Mouse (Mus musculus): ENCODE data around the gene BC035044. TPM values are rescaled to one million over a fixed set of nuclear protein-coding genes. Genes with fewer than 3 reads are reported as not detected.
"Not testable (repeated sequence)": the region's sequence is repeated elsewhere in the genome, so short reads cannot be mapped to it uniquely, and the experiment has no call there.

Gene BC035044
- polyA plus RNA-seq, 1 experiment from 2014 or later, result 50.0 TPM

GRCm38 (mm10) chr6:128836191-128836954 lies 54.6 kb downstream of the BC035044 start:
- peak; percentile 60 for DNase-seq (ENCODE audit: low spot score)

- DNase-seq (ENCODE audit: low spot score), result peak; percentile 19
Observed at GRCm38 (mm10) chr6:128835571-128835970, 55.4 kb downstream of the BC035044 start.

GRCm38 (mm10) chr6:128833046-128833445 lies 57.9 kb downstream of the BC035044 start:
- peak; percentile 47 for DNase-seq (ENCODE audit: low spot score)

GRCm38 (mm10) chr6:128829837-128830236 lies 61.1 kb downstream of the BC035044 start:
- no peak for DNase-seq (ENCODE audit: low spot score)

- DNase-seq (ENCODE audit: low spot score), result no peak
Observed at GRCm38 (mm10) chr6:128826781-128827180, 64.1 kb downstream of the BC035044 start.

- DNase-seq (ENCODE audit: low spot score), result no peak
Observed at GRCm38 (mm10) chr6:128826132-128826531, 64.8 kb downstream of the BC035044 start, which contains the start of the genes Gm44511 and Klrb1b. Gene Gm44511, minus strand, starts transcription at chr6:128826315. Gene Klrb1b, minus strand, starts transcription at chr6:128826331.

GRCm38 (mm10) chr6:128818083-128818802 lies 72.7 kb downstream of the BC035044 start:
- DNase-seq (ENCODE audit: low spot score), result no peak

GRCm38 (mm10) chr6:128808532-128808931 lies 82.4 kb downstream of the BC035044 start:
- DNase-seq (ENCODE audit: low spot score), result peak; percentile 82

- DNase-seq (ENCODE audit: low spot score), result peak; percentile 64
Observed at GRCm38 (mm10) chr6:128807021-128807420, 83.9 kb downstream of the BC035044 start.

GRCm38 (mm10) chr6:128804823-128805640 lies 85.9 kb downstream of the BC035044 start:
- peak; percentile 80 for DNase-seq (ENCODE audit: low spot score)

GRCm38 (mm10) chr6:128802999-128803857 lies 87.7 kb downstream of the BC035044 start:
- DNase-seq (ENCODE audit: low spot score), result peak; percentile 99

- DNase-seq (ENCODE audit: low spot score), result no peak
Observed at GRCm38 (mm10) chr6:128802557-128802956, 88.4 kb downstream of the BC035044 start.

- not testable (repeated sequence) for DNase-seq (ENCODE audit: low spot score)
Observed at GRCm38 (mm10) chr6:128800696-128801095, 90.2 kb downstream of the BC035044 start.

GRCm38 (mm10) chr6:128799896-128800270 lies 91.0 kb downstream of the BC035044 start:
- DNase-seq (ENCODE audit: low spot score), result peak; percentile 15

GRCm38 (mm10) chr6:128799144-128799895 lies 91.6 kb downstream of the BC035044 start:
- peak; percentile 93 for DNase-seq (ENCODE audit: low spot score)

Small RNAs within 50 kb of the gene (microRNA-seq; reads per million reads assigned to microRNA genes)
- gene Gm27336 (ENCODE audit: borderline number of aligned reads), result not detected

Other genes starting within 250 kb of the BC035044 start
- not detected in 2 replicates for gene Clec2h, start 228.7 kb downstream of the BC035044 start, polyA plus RNA-seq (2015; fragmentation: Nextera tagmentation; extraction: Ambion mirVana)
- not detected in 2 replicates for gene Klrb1, start 168.1 kb downstream of the BC035044 start, polyA plus RNA-seq (2015; fragmentation: Nextera tagmentation; extraction: Ambion mirVana)
- gene Klrb1c, start 101.9 kb downstream of the BC035044 start, polyA plus RNA-seq (2015; fragmentation: Nextera tagmentation; extraction: Ambion mirVana), result 1.5 and 1.6 TPM in 2 replicates
- 0.58 and 0.96 TPM in 2 replicates for gene Gm44511, start 64.8 kb downstream of the BC035044 start, polyA plus RNA-seq (2015; fragmentation: Nextera tagmentation; extraction: Ambion mirVana)
- gene Klrb1b, start 64.8 kb downstream of the BC035044 start, polyA plus RNA-seq (2015; fragmentation: Nextera tagmentation; extraction: Ambion mirVana), result 0.92 and 1.1 TPM in 2 replicates
- 12.3 and 14.2 TPM in 2 replicates for gene Clec2i, start 3.5 kb downstream of the BC035044 start, polyA plus RNA-seq (2015; fragmentation: Nextera tagmentation; extraction: Ambion mirVana)
- gene Clec2g, start 43.3 kb upstream of the BC035044 start, polyA plus RNA-seq (2015; fragmentation: Nextera tagmentation; extraction: Ambion mirVana), result 0.17 and 0.23 TPM in 2 replicates
- 2.6 and 2.7 TPM in 2 replicates for gene Klrb1f, start 154.8 kb upstream of the BC035044 start, polyA plus RNA-seq (2015; fragmentation: Nextera tagmentation; extraction: Ambion mirVana)
- gene Clec2e, start 209.8 kb upstream of the BC035044 start, polyA plus RNA-seq (2015; fragmentation: Nextera tagmentation; extraction: Ambion mirVana), result 0.07 TPM in 1 of 2 replicates, not detected in the other